Mouse (Mus musculus): ENCODE measurements at regions not wholly inside any gene's neighbourhood (a gene's known extent, or its start where the extent isn't known, plus 50 kb on each side); places are given as distances from the start of the nearest gene placed in this dataset.

GRCm38 (mm10) chr15:51173976-51174620 lies 2710.6 kb upstream of the Gm7489 start:
- TF ChIP-seq POLR2A (IDR thresholded peaks at IDR 0.05; ENCODE audit: borderline replicate concordance, extremely low read depth, low read depth, low read length) (no peak), CTCF (IDR thresholded peaks at IDR 0.05; ENCODE audit: insufficient read depth, low read length) (no peak)

Measured in lung, adult 2 months (tissue).